Mouse (Mus musculus): Measurements from ENCODE around the gene Vsig1. TPM values are rescaled to one million over a fixed set of nuclear protein-coding genes. Genes with fewer than 3 reads are reported as not detected.

The Vsig1 gene
- total and polyA plus RNA-seq, 3 experiments, result not detected

Other genes starting within 250 kb of the Vsig1 start
- 10 to 100 TPM; 26.7 to 29.5 TPM for gene Mid2, start 243.0 kb upstream of the Vsig1 start, total RNA-seq (2021)
- 7.7 and 10.2 TPM in 2 replicates for gene Mid2, start 243.0 kb upstream of the Vsig1 start, polyA plus RNA-seq (2012; rRNA removed)
- not detected for gene Tex13b, start 94.2 kb upstream of the Vsig1 start, total RNA-seq (2021)
- not detected in 2 replicates for gene Tex13b, start 94.2 kb upstream of the Vsig1 start, polyA plus RNA-seq (2012; rRNA removed)
- gene Psmd10, start 49.1 kb downstream of the Vsig1 start, total RNA-seq (2021), result 10 to 100 TPM; 27.1 to 29.8 TPM
- 0.95 and 1.1 TPM in 2 replicates for gene Psmd10, start 49.1 kb downstream of the Vsig1 start, polyA plus RNA-seq (2012; rRNA removed)
- 10 to 100 TPM; 12.3 to 13.2 TPM for gene Atg4a, start 49.3 kb downstream of the Vsig1 start, total RNA-seq (2021)
- 0.94 and 1.4 TPM in 2 replicates for gene Atg4a, start 49.3 kb downstream of the Vsig1 start, polyA plus RNA-seq (2012; rRNA removed)